Mouse (Mus musculus) lung, postnatal 10 days (tissue): ENCODE measurements around the gene 1700025G04Rik.

ENCODE experiments used
- DNase-seq: peaks from one replicate; pipeline ENCODE4 v3.0.0; 2021

The 1700025G04Rik gene

DNA sequence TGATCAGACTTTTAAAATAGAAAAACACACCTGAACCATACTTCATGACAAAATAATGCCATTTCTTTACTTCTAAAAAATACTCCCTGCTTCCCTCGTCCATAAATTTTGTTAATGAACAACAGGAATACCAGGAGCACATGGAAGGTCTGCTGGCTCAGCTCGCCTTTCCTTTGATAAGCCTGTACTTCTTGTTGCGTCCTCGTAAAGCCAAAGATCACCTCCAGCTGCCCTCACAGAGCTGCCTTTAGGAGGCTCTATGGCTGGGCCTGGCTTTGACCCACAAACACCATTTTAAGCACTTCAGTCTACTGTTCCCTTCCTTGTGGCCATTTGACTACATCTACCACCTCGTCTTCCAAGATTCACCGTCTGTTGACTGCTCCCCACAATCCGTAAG, 101.2 kb downstream of the 1700025G04Rik start:
- DNase-seq: no peak

DNA sequence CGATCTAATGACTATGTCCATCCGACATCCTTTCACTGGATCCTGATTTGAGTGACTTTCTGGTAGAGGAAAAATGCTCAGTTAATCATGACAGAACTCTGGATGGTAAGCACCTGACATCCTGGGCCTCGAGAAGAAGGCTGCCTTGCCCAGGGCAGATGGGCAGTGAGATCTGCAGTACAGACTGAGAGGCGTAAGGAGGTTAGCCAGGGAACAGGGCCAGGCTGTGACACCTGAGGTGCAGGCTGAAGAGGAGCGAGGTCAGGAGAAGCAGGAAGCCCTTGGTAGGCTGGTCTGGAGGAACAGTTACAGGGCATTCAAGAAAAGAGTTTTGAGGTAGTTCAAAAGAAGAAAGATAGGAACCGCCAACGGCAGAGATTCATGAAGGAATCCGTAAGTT, 101.9 kb downstream of the 1700025G04Rik start:
- DNase-seq: no peak

GRCm38 (mm10) chr1:151986024-151986778, 103.7 kb downstream of the 1700025G04Rik start:
- peak; percentile 26 for DNase-seq

GRCm38 (mm10) chr1:151985056-151985455, 104.9 kb downstream of the 1700025G04Rik start:
- no peak for DNase-seq

DNA sequence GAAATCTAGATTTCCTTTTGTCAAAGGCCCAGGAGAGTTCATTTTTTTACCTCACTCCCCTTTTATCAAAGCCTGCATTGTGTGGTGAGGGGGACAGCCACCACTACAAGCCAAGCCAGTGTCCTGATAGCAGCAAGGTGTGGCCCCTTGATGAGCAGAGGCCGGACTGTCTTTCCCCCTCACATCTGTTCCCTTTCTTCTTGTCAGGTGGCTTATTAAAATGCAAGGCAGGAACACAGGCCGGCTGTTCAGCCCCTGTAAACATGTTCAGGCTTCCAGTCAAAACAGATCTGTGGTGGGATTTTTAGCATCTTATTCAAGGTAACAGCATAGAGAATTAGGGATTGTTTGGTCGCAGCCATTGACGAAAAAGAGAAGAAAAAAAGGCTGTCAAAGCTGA, 105.9 kb downstream of the 1700025G04Rik start:
- DNase-seq: no peak

- no peak for DNase-seq
These were observed 109.4 kb downstream of the 1700025G04Rik start for GRCm38 (mm10) chr1:151980498-151980897.

GRCm38 (mm10) chr1:151979803-151980456, 110.0 kb downstream of the 1700025G04Rik start:
- DNase-seq: no peak

- DNase-seq: no peak
These were observed 111.2 kb downstream of the 1700025G04Rik start for GRCm38 (mm10) chr1:151978751-151979150.

- no peak for DNase-seq
These were observed 112.3 kb downstream of the 1700025G04Rik start for GRCm38 (mm10) chr1:151977596-151977995.

GRCm38 (mm10) chr1:151976850-151977249, 113.1 kb downstream of the 1700025G04Rik start:
- DNase-seq: no peak

- peak; percentile 22 for DNase-seq
These were observed 114.2 kb downstream of the 1700025G04Rik start for GRCm38 (mm10) chr1:151975418-151976379.

GRCm38 (mm10) chr1:151974887-151975286, 115.0 kb downstream of the 1700025G04Rik start:
- DNase-seq: no peak

DNA sequence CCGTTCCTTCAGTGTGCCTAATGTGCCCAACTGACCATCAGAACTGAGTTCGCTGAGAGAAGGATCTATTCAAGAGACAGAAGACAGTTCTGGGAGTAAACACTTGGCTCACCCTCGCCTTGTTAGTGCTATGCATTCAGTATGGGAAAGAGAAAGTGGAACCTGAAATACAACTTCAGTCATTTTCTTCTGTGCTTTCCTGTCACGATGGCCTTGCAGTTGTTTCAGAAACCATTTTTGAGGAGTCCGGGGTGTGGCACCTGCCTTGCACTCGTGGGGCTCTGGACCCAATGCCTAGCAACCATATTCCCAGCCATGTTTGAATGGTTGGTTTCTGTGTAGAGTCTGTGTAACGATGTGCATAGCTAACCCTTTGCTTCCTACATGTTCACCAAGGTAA, 115.5 kb downstream of the 1700025G04Rik start:
- no peak for DNase-seq

DNA sequence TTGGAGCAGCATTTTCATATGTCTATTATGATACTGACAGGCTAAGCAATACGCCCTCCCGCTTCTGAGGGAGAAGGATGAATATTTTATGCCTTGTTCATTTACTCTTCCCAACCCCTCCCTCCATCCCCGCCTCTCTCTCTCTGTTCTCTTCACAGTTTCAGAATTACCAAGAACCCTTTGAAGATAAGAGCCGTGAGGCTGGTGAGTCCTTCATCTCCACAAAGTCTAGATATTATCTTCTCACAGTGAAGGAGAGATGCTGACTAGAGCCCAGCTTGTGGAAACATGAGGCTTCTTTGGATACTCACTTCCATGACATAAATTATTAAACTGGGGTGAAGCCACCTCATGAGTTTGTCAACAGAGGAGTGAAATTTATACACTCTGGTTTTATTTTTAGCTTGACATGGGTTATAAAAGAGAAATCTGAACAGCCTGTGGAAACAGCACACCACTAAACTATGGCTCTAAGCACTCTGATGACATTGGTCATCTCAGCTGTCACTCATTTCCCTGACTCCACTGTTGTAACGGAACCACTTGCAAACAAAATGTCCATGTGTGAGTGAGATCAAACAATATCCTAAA, 116.7 kb downstream of the 1700025G04Rik start:
- no peak for DNase-seq

DNA sequence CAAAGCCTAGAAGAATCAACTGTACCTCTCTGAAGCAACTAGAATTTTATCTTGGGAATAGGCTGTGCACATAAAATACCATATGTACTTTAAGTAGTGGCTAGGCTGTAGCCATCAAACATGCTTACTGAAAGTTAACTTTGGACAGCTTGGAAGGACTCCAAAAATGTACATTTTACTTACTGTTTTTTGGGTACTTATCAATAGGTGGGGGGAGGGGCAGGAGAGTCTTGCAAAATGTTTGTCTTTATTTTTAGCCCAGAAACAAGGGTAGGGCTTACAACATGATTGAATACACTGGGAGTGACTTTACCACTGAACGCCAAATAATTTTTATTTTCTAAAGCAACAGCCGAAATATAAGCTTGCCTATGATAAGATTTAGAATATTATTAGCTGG, 118.3 kb downstream of the 1700025G04Rik start:
- DNase-seq: no peak

GRCm38 (mm10) chr1:151968126-151968525, 121.8 kb downstream of the 1700025G04Rik start:
- DNase-seq: no peak

GRCm38 (mm10) chr1:151964811-151965210, 125.1 kb downstream of the 1700025G04Rik start:
- no peak for DNase-seq

GRCm38 (mm10) chr1:151963248-151963647, 126.7 kb downstream of the 1700025G04Rik start:
- DNase-seq: no peak

DNA sequence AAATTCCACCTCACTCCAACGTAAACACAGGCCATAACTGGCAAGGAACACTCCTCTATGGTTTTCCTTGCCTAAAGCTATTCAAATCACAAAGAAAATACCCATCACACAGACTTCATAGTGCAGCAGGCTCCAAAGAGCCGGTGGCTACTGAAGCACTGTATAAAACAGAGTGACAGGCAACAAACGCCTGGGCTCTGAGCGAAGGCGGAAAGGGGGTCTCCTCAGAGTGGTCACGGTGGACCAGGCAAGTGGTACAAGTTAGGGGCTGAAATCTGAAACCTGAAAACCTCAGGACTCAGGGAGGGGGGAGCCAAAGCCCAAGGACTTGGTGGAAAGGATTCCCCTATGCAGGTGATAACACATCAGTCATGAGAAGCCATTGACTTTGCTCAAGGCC, 127.8 kb downstream of the 1700025G04Rik start:
- no peak for DNase-seq

DNA sequence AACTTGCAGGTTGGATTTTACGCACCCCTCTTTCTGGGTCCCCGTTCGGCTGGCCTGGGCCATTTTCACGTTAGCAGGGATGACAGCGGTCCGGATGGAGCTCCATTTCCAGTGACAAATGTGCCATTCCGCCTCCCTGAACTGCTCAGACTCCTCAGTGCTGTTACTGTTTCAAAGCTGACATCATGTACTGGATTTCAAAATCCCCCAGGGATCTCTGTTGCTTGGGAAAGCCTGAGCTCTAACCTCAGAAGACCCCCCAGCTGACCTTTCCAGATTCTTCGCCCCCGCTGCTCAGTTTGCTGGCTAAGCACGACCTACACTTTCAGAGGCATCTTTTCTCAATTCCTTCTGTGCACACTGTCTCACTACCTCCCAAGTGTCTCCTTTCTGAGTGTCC, 128.7 kb downstream of the 1700025G04Rik start:
- no peak for DNase-seq

- DNase-seq: no peak
These were observed 130.9 kb downstream of the 1700025G04Rik start for GRCm38 (mm10) chr1:151959010-151959409.

DNA sequence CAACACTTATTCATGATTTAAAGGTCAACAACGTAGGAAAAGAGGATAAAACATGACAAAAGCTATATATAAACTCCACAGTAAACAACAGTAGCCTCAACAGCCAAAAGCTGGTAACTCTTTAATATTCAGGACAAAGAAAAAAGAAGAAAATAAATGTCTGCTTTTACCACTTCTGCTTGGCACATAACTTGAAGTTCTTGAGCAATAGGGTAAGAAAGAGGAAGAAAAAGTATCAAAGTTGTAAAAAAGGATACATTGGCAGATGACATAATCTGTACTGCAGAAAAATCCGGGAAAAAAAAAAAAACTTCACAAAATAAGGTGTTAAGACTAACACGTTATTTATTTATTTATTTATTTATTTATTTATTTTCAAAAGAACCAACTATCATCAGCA, 131.5 kb downstream of the 1700025G04Rik start:
- no peak for DNase-seq

GRCm38 (mm10) chr1:151957669-151958068, 132.3 kb downstream of the 1700025G04Rik start:
- DNase-seq: no peak
